Mouse (Mus musculus) cerebellum, adult 11-12 months (tissue): ENCODE data around the gene Cd248.

Source experiments
- DNase-seq: peaks from one replicate; pipeline ENCODE4 v3.0.0; 2022

The Cd248 gene

GRCm38 (mm10) chr19:5052166-5052822 is 15.6 kb upstream of the Cd248 start:
- peak; percentile 75 for DNase-seq

DNA sequence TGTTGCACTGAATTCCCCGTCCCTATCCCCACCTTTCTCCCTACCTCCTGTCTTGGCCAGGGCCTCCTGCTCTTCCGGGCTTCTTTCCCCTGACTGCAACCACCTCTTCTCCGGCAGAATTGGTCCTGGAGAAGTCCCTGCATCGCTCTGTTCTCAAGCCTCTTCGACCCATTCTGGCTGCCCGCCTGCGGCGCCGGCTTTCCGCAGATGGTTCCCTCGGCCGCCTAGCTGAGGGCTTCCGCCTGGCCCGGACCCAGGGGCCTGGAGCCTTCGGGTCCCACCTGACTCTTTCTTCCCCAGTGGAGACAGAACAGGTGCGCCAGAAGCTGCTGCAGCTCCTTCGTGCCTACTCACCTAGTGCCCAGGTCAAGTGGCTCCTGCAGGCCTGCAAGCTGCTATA is 15.0 kb upstream of the Cd248 start:
- DNase-seq = peak; percentile 82

DNA sequence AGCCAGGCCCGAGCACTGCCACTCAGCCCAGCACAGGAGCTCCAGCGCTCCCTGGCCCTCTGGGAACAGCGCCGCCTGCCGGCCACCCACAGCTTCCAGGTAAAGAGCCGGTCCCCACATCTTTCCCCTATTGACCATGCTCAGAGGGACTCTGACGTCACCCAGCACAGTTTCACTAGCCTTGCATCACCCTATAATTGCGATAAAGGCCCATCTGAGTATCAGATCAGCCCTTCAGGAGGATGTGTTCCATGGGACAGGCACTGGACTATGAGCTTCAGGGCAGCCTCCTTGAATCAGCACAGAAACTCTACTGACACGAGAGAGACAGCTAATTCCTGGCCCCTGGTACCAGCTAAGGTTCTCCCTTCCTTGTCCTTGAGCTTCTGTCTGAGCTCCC is 14.0 kb upstream of the Cd248 start:
- DNase-seq = peak; percentile 80

DNA sequence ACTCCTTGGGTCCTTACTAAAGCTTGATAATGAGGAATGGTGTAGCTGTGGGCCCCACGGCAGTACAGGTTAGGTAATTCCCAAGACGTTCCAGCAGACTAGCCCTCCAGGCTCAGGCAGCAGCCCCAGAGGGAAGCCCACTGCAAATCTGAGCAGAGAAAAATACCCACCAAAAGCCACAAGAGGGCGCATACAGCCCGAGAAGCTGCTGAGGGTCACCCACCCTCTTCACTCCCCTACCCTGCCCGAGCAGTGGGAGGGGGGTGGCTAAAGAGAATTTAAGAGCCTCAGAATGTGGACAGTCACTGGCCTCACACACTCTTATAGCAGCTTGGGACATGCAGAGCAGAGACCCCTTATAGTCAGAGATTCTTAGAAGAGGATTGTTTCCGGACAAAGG is 11.6 kb upstream of the Cd248 start:
- no peak for DNase-seq

GRCm38 (mm10) chr19:5057876-5058775 is 9.8 kb upstream of the Cd248 start:
- DNase-seq = no peak

DNA sequence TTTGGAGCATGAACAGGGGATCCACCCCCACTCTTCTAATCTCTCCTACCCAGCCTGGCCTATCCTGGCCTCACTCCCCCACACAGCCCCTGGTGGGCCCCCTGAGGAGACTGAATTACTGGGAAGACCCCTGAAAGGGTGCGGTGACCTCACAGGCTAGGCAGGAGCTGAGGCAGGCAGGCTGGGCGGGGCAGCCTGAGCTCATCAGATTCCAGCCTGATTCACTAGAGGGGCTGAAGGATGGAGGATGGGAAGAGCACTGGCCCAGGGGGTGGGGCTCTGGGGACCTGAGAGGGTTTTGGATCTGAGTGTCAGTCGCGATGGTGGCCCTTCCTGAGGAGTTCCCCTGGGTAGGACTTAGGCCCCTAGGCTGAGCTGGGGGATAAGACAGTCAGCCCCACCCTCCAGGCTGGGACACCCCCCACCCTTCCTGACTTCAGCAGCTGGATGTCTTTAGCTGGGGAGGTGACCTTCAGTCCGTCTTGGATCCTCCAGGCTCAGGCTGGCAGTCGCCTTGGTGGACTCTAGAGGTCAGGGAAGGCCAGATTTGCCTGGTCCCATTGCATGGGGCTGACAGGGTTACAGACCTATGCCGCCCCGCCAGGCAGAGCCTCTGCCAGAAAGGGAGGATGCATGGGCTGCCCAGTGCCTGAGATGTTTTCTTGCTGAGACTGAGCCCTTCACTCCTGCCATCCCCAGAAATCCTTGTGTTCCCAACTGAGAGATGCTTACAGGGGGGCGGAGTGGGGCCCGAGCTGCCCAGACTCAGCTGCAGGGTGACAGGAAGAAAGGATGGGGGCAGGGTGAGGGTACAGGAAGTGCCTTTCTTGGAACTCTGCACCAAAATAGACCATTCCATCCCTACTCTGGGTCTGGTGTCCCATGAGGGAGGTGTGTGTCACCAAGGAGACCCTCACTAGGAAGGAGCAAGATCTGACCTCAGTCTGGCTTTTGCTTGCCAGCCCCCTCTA is 8.8 kb upstream of the Cd248 start:
- DNase-seq = no peak

DNA sequence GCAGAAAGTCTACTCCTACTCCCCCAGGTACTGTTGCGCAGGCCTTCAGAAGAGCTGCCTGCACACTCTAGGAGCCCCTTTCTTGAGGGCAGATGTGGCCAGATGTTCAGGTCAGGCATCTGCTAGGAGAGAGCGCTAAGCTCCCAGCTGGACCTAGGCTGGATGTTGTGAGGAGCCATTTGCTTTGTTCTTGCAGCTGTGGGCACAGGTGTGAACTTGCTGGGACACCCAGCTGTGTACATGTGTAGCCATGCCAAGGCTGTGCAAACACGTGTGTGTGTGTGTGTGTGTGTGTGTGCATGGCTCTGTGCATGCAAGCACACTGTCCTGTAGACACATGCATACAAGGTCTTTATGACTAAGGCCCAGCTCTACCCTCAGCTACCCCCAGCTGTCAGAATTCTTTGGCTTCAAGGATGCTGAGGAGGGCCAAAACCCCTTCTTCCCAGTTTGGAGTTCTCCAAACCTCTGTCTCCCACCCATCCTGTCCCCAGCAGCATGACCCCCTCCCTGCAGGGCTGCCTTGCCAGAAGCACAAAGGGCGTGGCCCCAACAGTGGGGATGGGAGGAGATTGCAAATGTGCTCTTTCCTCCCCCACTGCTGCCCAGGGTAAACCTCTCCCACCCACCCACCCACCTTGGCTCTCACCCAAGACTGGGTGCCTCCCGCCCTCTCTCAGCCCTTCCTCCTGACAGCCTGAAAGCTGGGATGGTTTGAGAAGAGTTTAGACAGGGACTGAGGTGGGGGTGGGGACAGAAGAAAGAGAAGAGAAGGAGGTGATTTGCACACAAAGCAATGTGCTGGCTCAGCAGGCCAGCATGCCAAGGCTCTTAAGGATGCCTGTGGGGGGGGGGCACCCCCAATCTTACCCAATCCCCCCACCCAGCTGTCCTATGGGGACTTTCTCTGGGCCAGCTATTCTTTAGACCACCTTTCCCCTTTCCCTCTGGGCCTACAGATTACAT is 7.2 kb upstream of the Cd248 start:
- no peak for DNase-seq

GRCm38 (mm10) chr19:5062041-5062440 is 5.8 kb upstream of the Cd248 start:
- DNase-seq = no peak

DNA sequence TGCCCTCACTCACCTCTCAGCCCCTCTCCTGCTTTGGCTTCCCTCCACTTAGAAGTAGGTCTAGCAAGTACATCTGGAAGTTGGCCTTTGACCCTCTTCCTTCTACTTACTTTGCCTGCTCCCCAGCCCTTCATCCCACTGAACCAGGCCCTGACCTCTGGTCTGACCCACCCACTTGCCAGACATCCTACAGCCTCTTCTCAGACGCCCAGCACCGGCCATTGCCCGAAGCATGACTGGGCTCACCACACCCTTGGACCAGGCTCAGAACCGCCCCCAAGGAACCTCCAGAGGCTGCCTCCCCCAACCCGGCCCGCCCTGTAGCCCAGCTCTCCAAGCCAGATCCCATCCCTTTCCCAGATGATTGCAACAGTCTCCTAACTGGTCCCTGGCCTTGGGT is 5.4 kb upstream of the Cd248 start:
- no peak for DNase-seq

DNA sequence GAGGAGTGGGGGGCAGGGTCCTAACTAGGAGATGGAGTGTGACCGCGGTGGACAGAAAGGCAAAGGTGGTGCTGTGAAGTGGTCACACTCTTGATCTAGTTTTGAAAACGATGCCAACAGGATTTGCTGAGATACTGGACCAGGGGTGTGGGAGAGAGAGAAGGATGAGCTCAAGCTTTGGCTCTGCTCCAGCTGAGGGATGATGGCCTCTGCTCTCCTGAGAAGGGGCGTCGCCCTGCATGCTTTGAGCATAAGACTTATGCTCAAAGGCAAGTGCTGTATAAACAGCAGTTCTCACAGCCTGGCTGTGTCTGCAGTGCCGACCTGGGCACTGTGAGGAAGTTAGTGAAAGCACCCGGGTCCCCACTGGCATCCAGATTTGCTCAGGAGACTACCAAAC is 2.8 kb upstream of the Cd248 start:
- DNase-seq = no peak

- DNase-seq = no peak
These were observed 658 bp upstream of the Cd248 start for GRCm38 (mm10) chr19:5067040-5067799.

DNA sequence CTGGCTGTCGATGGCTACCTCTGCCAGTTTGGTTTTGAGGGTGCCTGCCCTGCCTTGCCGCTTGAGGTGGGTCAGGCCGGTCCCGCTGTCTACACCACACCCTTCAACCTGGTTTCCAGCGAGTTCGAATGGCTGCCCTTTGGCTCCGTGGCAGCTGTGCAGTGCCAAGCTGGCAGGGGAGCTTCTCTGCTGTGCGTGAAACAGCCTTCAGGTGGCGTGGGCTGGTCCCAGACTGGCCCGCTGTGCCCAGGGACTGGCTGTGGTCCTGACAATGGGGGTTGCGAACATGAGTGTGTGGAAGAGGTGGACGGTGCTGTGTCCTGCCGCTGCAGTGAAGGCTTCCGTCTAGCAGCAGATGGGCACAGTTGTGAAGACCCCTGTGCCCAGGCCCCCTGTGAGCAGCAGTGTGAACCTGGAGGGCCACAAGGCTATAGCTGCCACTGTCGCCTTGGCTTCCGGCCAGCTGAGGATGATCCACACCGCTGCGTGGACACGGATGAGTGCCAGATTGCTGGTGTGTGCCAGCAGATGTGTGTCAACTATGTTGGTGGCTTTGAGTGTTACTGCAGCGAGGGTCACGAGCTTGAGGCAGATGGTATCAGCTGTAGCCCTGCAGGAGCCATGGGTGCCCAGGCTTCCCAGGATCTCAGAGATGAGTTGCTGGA is 824 bp downstream of the Cd248 start:
- peak; percentile 47 for DNase-seq

DNA sequence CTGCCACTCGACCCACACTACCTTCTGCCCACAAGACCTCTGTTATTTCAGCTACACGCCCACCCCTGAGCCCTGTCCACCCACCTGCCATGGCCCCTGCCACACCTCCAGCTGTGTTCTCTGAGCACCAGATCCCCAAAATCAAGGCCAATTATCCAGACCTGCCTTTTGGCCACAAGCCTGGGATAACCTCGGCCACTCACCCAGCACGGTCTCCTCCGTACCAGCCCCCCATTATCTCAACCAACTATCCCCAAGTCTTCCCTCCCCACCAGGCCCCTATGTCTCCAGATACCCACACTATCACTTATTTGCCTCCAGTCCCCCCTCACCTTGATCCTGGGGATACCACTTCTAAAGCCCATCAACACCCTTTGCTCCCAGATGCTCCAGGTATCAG is 1.6 kb downstream of the Cd248 start:
- DNase-seq = peak; percentile 33

- DNase-seq = peak; percentile 31
These were observed 2.1 kb downstream of the Cd248 start for GRCm38 (mm10) chr19:5069978-5070377.

DNA sequence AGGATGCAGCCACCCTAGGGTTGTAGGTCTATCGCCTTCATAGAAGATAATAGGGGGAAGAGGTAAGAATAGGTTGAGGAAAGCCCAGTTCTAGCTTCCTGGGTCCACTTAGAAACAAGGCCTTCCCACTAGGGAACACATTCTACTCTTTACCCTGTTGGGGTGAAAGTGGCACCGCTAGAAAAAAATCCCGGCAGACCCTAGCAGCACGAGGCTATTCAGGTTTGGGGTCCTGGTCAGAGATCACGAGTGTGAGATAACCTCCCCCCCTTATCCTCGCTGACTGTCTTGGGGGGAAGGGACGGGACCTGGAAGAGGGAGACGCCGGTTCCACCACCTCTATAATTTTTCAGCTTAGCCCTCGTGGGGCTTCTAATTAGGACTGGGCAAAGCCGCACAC is 3.2 kb downstream of the Cd248 start:
- no peak for DNase-seq

- DNase-seq = peak; percentile 68
These were observed 3.9 kb downstream of the Cd248 start for GRCm38 (mm10) chr19:5071545-5072369.

DNA sequence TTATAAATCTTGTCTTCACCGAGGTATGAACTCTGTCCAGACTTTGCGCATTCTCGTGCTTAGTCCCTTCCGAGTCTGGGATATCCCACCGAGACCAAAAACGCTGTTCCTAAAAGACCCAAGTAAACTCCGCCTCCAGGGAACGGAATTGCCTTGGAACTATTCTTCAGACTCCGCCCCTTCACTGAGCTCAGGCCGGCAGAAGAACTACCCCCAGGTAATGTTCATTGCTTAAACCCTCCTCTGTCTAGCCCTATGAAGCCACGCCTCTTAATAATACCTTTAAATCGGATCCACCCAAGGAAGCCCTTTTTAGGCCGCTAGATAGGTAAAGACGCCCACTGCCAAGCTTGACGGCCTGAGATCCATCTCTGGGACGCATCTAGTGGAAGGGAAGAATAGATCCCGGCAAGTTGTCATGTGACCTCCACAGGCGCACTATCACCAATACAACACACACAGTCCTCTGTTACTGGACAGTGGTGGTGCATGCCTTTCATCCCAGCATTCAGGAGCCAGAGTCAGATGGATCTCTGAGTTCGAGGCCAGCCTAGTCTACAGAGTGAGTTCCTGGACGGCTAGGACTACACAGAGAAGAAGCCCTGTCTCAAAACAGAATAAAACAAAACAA is 4.6 kb downstream of the Cd248 start:
- DNase-seq = peak; percentile 27

DNA sequence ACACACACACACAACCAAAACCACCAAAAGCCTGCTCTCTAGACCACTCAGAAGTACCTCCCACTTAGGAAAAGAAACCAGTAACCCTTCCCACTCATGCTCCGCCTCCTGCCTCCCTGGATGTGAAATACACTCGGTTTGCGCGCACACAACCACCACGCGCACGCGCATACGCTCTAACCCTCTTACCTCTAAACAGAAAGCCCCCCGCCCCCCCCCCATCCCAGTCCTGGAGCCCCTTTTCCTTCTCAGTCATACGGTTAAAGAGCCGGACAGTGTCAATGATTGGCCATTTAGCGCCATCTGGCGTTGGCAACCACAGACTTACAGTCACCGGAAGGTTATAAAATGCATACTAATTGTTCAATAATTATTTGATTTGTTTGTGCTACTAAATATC is 5.2 kb downstream of the Cd248 start:
- peak; percentile 46 for DNase-seq

- DNase-seq = no peak
These were observed 5.6 kb downstream of the Cd248 start for GRCm38 (mm10) chr19:5073518-5073917.
